Comparison of ENCODE assay signal across 15 mouse cellular contexts in the genomic region with DNA sequence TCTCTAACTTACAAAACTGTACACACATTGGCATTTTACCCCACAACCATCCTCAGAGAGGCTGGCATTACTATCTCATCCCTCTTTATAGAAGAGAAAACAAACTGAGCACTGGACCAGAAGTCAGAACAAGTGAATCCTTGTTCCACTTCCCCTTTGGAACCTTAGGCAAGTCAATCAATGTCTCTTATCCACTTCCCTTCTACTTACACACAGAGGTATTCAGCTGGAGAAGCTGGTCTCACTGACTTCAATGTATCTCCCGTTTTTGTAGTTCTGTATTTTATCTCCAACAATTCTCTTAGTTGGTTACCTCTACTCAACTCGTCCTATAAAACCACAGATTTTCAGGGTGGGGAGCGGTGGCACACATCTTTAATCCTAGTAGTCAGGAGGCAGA.
"Had no signal": no experiment of that assay in that cellular context is flagged by ENCODE, and none has a peak within 500 bp of the region (broad histone marks: within the 10 kb centered on the region; RNA-seq: fewer than 3 reads in every experiment).

No protein-coding gene starts in this region.

- DNase-seq: lung, adult 18-20 months; lung, embryonic 14.5 days; lung, postnatal 10 days; right cerebral cortex, postnatal 14 days; thymus, adult 2 months; thymus, postnatal 25 days; thymus, postnatal 4 days had no signal

- H3K9me3 ChIP-seq: megakaryocyte, embryonic 14.5 days; midbrain, embryonic 13.5 days; midbrain, embryonic 15.5 days; neural tube, embryonic 12.5 days; stomach, embryonic 15.5 days had no signal

- H3K4me1 ChIP-seq: midbrain, embryonic 13.5 days had no signal

- ATAC-seq: midbrain, embryonic 13.5 days; midbrain, embryonic 15.5 days had no signal

- H3K36me3 ChIP-seq: midbrain, embryonic 15.5 days; neural tube, embryonic 12.5 days; stomach, embryonic 15.5 days had no signal

- H3K27ac ChIP-seq: liver, embryonic 14.5 days; macrophage; midbrain, embryonic 13.5 days; midbrain, embryonic 15.5 days; neural tube, embryonic 12.5 days; stomach, embryonic 15.5 days; stomach, postnatal 0 days had no signal

- H3K4me3 ChIP-seq: megakaryocyte, embryonic 14.5 days; midbrain, embryonic 13.5 days; midbrain, embryonic 15.5 days; neural tube, embryonic 12.5 days; stomach, embryonic 15.5 days had no signal

- H3K27me3 ChIP-seq: megakaryocyte, embryonic 14.5 days; midbrain, embryonic 13.5 days; midbrain, embryonic 15.5 days; neural tube, embryonic 12.5 days; stomach, embryonic 15.5 days had no signal

- H3K9ac ChIP-seq: liver, embryonic 14.5 days; lung, embryonic 14.5 days; midbrain, embryonic 13.5 days; midbrain, embryonic 15.5 days; neural tube, embryonic 12.5 days; stomach, embryonic 15.5 days had no signal
